Mouse (Mus musculus): ENCODE measurements around the gene Plac1.

The Plac1 gene

DNA sequence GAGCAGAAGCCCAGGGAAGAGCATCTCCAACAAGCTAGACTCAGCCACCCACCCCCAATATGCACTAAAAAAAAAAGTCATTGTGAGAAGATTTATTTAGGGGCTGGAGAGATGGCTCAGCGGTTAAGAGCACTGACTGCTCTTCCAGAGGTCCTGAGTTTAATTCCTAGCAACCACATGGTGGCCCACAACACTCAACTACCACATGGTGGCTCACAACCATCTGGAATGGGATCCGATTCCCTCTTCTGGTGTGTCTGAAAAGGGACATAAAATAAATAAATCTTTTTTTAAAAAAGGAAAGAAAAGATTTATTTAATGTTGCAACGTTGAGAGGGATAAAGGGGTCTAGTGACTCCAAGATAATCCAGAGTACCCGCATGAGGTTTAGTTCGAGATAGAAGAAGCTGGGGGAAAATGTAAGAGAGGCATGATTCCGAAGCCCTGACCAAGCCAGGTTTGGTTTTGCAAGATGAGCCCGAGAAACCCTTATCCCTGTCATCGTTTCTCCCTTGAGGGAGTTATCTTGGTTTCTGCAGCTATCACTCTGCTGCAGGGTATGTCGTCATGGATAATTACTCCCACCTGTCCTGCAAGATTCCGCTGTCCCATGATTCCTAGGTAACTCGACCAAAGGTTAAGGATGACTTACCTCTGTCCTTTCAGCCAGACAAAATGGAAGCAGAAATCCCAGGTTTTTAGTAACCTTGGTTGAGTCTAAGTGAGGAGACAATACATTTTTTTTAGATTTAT lies 214.3 kb downstream of the Plac1 start:
- in situ Hi-C loops (cut with MboI; ENCODE audit: low pct_unique_long_range_greater_than_20kb in 1 of 2, low sequenced_read_pairs in 2 of 2, unreplicated experiment in 1 of 2): loop anchor here in 1 of 2 experiments (25.0 kb wide), 1 partner anchor 212 kb away; the partner anchor contains the start of gene Plac1

GRCm38 (mm10) chrX:53024268-53024667 lies 215.6 kb downstream of the Plac1 start:
- in situ Hi-C loops (cut with MboI; ENCODE audit: low pct_unique_long_range_greater_than_20kb in 1 of 2, low sequenced_read_pairs in 2 of 2, unreplicated experiment in 1 of 2): loop anchor here in 1 of 2 experiments (25.0 kb wide), 1 partner anchor 213 kb away; the partner anchor contains the start of gene Plac1

GRCm38 (mm10) chrX:53023021-53023420 lies 216.9 kb downstream of the Plac1 start:
- in situ Hi-C loops (cut with MboI; ENCODE audit: low pct_unique_long_range_greater_than_20kb in 1 of 2, low sequenced_read_pairs in 2 of 2, unreplicated experiment in 1 of 2): loop anchor here in 1 of 2 experiments (25.0 kb wide), 1 partner anchor 214 kb away; the partner anchor contains the start of gene Plac1

All from mouse embryonic stem cell (cell line).